Mouse (Mus musculus) kidney, adult 2 months (tissue): ENCODE data around the gene Mfsd14a. TPM values are rescaled to one million over a fixed set of nuclear protein-coding genes. Genes with fewer than 3 reads are reported as not detected.
"Not testable (repeated sequence)": the region's sequence is repeated elsewhere in the genome, so short reads cannot be mapped to it uniquely, and the experiment has no call there.

ENCODE experiments used
- DNase-seq: peaks from one replicate; pipeline ENCODE4 v3.0.0; 2021
- H3K27ac ChIP-seq: fragments of 200-500 bp; 2 replicates; pipeline ENCODE4 v1.5.1; 2012; ENCODE audit warnings: low read depth, low read length, control low read depth, inconsistent platforms; ENCODE audit not compliant: insufficient read depth
- H3K27me3 ChIP-seq: fragments of 200-500 bp; replicated peaks from 2 replicates; pipeline ENCODE4 v1.6.1; 2012; ENCODE audit warnings: mild to moderate bottlenecking, moderate library complexity, low read length, inconsistent platforms; ENCODE audit not compliant: control insufficient read depth, insufficient read depth
- H3K36me3 ChIP-seq: fragments of 200-500 bp; 2 replicates; pipeline ENCODE4 v1.6.1; 2012; ENCODE audit warnings: mild to moderate bottlenecking, moderate library complexity, low read length, inconsistent platforms; ENCODE audit not compliant: control insufficient read depth, insufficient read depth
- H3K4me1 ChIP-seq: fragments of 200-500 bp; 2 replicates; pipeline ENCODE4 v1.6.1; 2011; ENCODE audit warnings: low read length; ENCODE audit not compliant: control insufficient read depth, insufficient read depth
- H3K4me3 ChIP-seq: fragments of 200-500 bp; 2 replicates; pipeline ENCODE4 v1.5.1; 2011; ENCODE audit warnings: mild to moderate bottlenecking, low read depth, low read length, control low read depth; ENCODE audit not compliant: insufficient read depth
- CTCF ChIP-seq: fragments of 200-500 bp; conservative IDR thresholded peaks from 2 replicates; pipeline ENCODE4 v1.5.1; 2011; ENCODE audit warnings: low read depth, mild to moderate bottlenecking, control low read depth, low read length, moderate library complexity, mixed read lengths; ENCODE audit not compliant: insufficient read depth, insufficient read length
- POLR2A ChIP-seq: fragments of 200-500 bp; IDR thresholded peaks from one replicate; pipeline ENCODE4 v1.6.1; 2011; ENCODE audit warnings: low read depth, low read length, control low read depth
- WGBS: fragments of 180-500 bp; shearing (Covaris S2); methylation state at CpG from one replicate; pipeline ENCODE4 v1.1.7; 2018; 5-methylcytosine and 5-hydroxymethylcytosine counted together
- polyA plus RNA-seq: library from polyadenylated mRNA; depleted of rRNA; stranded (reverse); fragments of >200 nt; gene quantifications from 2 replicates; pipeline ENCODE4 v1.2.3, GENCODE M21; 2012

Gene Mfsd14a
- polyA plus RNA-seq, 1 experiment: 27.8 TPM

- TF ChIP-seq POLR2A: no peak
- no peak for TF ChIP-seq CTCF
- Histone ChIP-seq H3K27me3 (no peaks in the 10 kb centered on the region), H3K4me1 (peaks cover 19% of the 10 kb centered on the region; the same call in 1 of the 2 replicates), H3K27ac (peak overlapping the region; percentile 52), H3K36me3 (no peaks in the 10 kb centered on the region), H3K4me3 (peak overlapping the region; percentile 87)
- no peak for DNase-seq
- WGBS: under 1% methylated on average over 67 of the region's 68 CpGs
These were observed 535 bp downstream of the Mfsd14a start for GRCm38 (mm10) chr3:116661870-116662414.

GRCm38 (mm10) chr3:116661288-116661869 is 1.1 kb downstream of the Mfsd14a start:
- WGBS: 2% methylated on average over 16 of the region's 16 CpGs
- no peaks in the 10 kb centered on the region for H3K27me3 ChIP-seq
- DNase-seq: peak; percentile 14

GRCm38 (mm10) chr3:116659856-116660430 is 2.5 kb downstream of the Mfsd14a start:
- peaks cover 19% of the 10 kb centered on the region; the same call in 1 of the 2 replicates for H3K4me1 ChIP-seq
- no peak for TF ChIP-seq CTCF
- TF ChIP-seq POLR2A: no peak

More at GRCm38 (mm10) chr3:116661288-116661869, 1.1 kb downstream of the Mfsd14a start:
- Histone ChIP-seq H3K4me1 (peaks cover 19% of the 10 kb centered on the region; the same call in 1 of the 2 replicates), H3K36me3 (no peaks in the 10 kb centered on the region), H3K4me3 (peak overlapping the region; percentile 87), H3K27ac (peak overlapping the region; percentile 52)
- TF ChIP-seq POLR2A (no peak), CTCF (no peak)

GRCm38 (mm10) chr3:116658928-116659565 is 3.4 kb downstream of the Mfsd14a start:
- H3K4me1 ChIP-seq: peaks cover 19% of the 10 kb centered on the region; the same call in 1 of the 2 replicates
- H3K36me3 ChIP-seq: no peaks in the 10 kb centered on the region
- no peak overlapping the region for H3K4me3 ChIP-seq
- 45% methylated on average over 15 of the region's 15 CpGs for WGBS
- no peaks in the 10 kb centered on the region for H3K27me3 ChIP-seq
- H3K27ac ChIP-seq: no peak overlapping the region
- peak; percentile 48 for DNase-seq
- TF ChIP-seq CTCF (no peak), POLR2A (no peak)

More at GRCm38 (mm10) chr3:116659856-116660430, 2.5 kb downstream of the Mfsd14a start:
- H3K27me3 ChIP-seq: no peaks in the 10 kb centered on the region
- 72% methylated on average over 13 of the region's 13 CpGs for WGBS
- no peak overlapping the region for H3K4me3 ChIP-seq
- H3K27ac ChIP-seq: no peak overlapping the region
- H3K36me3 ChIP-seq: no peaks in the 10 kb centered on the region
- DNase-seq: no peak

- H3K27ac ChIP-seq: no peak overlapping the region
- TF ChIP-seq POLR2A (no peak), CTCF (no peak)
- DNase-seq: no peak
- WGBS: 76% methylated on average over 7 of the region's 7 CpGs
- H3K4me3 ChIP-seq: no peak overlapping the region
- peaks cover 11% of the 10 kb centered on the region; the same call in 1 of the 2 replicates for H3K4me1 ChIP-seq
- H3K27me3 ChIP-seq: no peaks in the 10 kb centered on the region
- no peaks in the 10 kb centered on the region for H3K36me3 ChIP-seq
These were observed 6.1 kb downstream of the Mfsd14a start for GRCm38 (mm10) chr3:116656184-116656965.

- not testable (repeated sequence) for H3K27me3 ChIP-seq, H3K36me3 ChIP-seq, H3K4me1 ChIP-seq, H3K27ac ChIP-seq, H3K4me3 ChIP-seq, DNase-seq
- WGBS: 94% methylated on average over 11 of the region's 11 CpGs
These were observed 8.4 kb downstream of the Mfsd14a start for GRCm38 (mm10) chr3:116654051-116654450.
